Mouse (Mus musculus) left cerebral cortex, postnatal 14 days (tissue): Measurements from ENCODE around the gene Metap1d. TPM values are rescaled to one million over a fixed set of nuclear protein-coding genes. Genes with fewer than 3 reads are reported as not detected.

Experiments
- DNase-seq, 2 experiments: peaks; one replicate each; pipeline ENCODE4 v3.0.0; 2021 to 2022; ENCODE audit warnings: low spot score in 2 of 2, mixed read lengths in 1 of 2
- intact Hi-C: fragments of 180-260 bp; cut with DNase I; formaldehyde crosslinking; loops from one replicate; pipeline ENCODE4 v1.15.1; 2025
- total RNA-seq, 2 experiments: library from RNA; stranded (reverse); gene quantifications; 2 replicates each; pipeline ENCODE4 v1.2.3; 2021

Gene Metap1d
- total RNA-seq, 2 experiments from 2014 or later = 14.4 to 14.6 TPM

DNA sequence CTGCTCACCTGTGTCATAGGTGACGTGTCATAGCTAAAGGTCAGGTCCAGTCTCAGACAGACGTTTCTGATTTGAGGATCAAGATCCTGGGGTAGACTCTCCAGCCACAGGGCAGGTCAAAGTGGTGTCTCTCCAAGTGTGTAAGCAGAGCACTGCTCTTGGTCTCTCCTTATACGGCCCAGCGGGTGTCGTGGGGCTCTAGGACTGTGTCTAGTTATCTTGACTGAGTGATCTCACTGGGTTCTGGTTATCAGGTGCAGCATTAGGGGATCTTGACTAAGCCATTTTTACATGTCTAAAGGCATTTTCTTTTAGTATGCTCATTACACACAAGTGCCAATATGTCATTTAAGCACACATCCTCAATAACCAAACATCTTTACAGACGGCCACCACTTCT is 18.0 kb downstream of the Metap1d start:
- intact Hi-C loops = no loop called here
- DNase-seq = no peak

GRCm38 (mm10) chr2:71473830-71474229 is 20.8 kb downstream of the Metap1d start:
- intact Hi-C loops = no loop called here
- DNase-seq = no peak

GRCm38 (mm10) chr2:71474345-71474744 is 21.3 kb downstream of the Metap1d start:
- intact Hi-C loops = no loop called here
- no peak for DNase-seq

DNA sequence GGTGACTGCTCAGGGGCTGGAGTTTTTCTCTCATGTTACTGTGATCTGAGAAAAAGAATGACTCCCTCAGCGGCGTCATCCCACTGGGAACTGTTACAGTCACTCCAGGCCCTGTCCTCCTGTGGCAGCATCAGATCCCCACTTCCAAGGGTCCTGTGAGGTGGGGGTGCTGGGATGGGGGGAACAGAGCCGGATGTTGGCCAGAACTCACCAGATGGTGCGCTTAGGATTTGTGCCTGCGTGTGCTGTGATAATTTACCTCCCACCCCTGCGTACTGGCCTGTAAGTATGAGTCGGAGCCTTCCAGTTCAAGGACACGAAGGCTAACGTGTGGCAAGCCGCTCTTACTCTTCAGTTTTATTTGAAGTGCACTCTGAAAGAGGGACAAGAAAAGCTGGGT is 22.2 kb downstream of the Metap1d start:
- intact Hi-C loops = no loop called here
- DNase-seq = no peak

- intact Hi-C loops = no loop called here
- no peak for DNase-seq
Observed at GRCm38 (mm10) chr2:71475760-71476159, 22.7 kb downstream of the Metap1d start.

DNA sequence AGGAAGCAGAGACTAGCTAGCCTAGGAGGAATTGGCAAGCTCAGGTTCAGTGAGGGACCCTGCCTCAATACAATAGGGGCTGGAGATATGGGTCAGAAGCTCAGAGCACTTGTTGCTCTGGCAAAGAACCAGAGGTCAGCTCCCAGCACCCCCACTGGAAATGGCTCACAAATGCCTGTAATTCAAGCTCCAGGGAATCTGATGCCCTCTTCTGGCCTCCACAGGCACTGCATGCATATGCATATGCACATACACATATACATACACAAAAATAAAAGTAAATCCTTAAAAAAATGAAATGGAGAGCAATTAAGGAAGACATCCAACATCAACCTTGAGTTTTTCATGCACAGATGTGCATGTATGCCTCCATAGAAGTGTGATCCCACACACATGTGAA is 24.7 kb downstream of the Metap1d start:
- intact Hi-C loops = no loop called here
- DNase-seq = no peak

DNA sequence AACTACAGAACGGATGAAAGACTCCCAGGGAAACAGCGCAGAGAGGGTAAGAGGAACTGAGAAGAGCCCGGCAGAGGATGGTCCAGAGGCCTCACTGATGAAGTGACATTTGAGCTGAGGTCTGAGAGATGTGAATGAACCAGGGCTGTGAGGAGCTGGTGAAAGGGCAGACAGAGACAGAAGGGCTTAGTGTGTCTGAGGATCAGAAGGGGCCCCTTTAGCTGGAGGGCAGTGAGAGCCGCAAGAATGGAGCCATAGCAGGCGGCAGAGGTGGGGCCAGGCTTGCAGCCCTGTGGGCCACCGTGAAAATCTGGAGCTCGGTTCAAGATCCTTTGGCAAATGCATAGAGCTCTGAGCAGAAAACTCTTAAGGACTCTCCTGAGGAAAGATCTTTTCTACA is 26.8 kb downstream of the Metap1d start:
- intact Hi-C loops = no loop called here
- no peak for DNase-seq

GRCm38 (mm10) chr2:71481825-71482224 is 28.7 kb downstream of the Metap1d start:
- no peak for DNase-seq
- intact Hi-C loops = no loop called here

DNA sequence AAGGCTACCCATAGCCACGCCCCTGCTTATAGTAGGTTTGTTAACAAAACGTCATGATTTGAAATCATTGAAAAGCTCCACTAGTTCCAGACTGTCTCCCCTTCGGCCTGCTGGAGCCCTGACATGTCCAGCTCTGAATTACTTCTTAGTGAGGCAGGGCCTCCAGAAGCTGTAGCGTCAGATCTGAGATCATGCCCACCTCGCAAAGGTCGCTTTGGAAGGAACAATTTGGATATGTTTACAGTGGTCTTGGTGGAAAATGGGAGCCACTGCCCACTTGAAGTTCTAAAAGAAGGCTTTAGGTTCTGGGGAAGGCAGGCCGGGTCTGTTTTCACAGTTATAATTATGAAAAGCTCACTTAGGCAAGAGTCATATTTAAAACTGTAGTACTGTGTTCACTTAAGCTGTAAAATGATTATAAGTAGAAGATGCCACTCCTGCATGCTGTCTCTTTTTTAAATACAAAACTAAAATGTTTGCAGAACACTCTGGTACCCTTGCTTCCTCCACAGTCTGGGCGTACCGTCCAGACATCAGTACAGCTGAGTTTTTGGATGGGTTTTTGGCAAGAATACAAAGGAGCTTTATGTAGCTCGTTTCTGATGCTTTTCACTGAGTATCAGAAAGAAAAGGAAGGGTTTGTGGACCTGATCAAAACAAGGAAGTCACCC is 30.1 kb downstream of the Metap1d start:
- peak in 1 of 2 experiments; percentile 33 for DNase-seq
- intact Hi-C loops = no loop called here

GRCm38 (mm10) chr2:71483717-71484066 is 30.6 kb downstream of the Metap1d start:
- intact Hi-C loops = no loop called here
- DNase-seq = no peak

DNA sequence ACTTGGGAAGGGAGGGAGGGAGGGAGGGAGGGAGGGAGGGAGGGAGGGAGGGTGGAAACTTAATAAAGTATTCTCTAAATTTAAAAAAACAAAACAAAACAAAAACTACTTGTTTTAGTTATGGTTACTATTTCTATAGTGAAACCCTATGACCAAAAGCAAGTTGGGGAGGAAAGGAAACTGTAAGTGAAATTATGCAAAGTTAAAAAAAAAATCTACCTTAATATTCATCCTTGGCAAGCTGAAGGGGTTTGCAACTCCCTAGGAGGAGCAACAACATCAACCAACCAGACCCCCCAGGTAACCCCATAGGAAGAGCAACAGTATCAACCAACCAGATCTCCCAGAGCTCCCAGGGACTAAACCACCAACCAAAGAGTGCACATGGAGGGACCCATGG is 38.2 kb downstream of the Metap1d start:
- DNase-seq = no peak
- intact Hi-C loops = no loop called here

DNA sequence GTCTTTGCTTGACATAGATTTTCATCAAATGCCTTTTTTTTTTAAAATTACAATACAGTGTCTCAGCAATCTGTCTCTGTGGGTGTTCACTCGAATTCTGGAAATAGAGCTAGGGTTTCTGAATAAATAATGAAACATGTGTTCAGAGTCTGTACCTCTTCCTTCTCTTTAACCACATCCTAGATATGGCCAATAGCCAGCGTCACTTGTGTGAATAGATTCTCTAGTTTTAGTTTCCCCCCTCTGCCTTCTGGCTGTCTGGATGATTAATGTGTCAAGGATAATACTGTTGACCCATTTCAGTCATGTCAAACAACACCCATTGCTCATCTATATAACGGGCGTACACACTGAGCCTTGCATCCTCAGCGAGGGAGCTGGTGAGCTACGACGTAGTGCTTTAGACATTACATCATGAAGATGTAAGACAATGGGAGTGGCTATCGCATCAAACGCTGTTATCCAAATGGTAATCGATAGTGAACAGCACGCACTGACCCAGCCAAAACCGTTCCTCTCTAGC is 40.1 kb downstream of the Metap1d start:
- intact Hi-C loops = no loop called here
- no peak for DNase-seq

- intact Hi-C loops = no loop called here
- DNase-seq = peak; percentile 35 to 54
Observed at GRCm38 (mm10) chr2:71494503-71494902, 41.4 kb downstream of the Metap1d start.

DNA sequence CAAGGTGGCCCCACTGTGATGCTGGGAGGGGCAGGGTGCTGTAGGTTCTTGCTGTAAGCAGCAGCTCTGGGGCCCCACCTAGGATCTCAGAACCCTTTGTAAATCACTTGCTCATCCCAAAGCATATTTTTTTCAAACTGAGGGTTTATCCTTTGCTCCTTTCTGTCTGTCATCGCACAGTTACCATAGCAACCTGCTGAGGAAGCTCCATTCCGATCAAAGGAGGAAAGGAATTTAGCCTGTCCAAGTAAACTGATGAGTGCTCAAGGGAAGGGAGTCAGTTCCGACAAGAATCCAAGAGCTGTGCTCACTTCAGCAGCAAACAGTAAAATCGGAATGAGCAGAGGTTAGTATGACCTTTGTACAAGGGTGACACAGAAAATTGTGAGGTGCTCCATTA is 41.9 kb downstream of the Metap1d start:
- intact Hi-C loops = no loop called here
- no peak for DNase-seq

- intact Hi-C loops = no loop called here
- DNase-seq = no peak
Observed at GRCm38 (mm10) chr2:71497175-71497574, 44.1 kb downstream of the Metap1d start.

GRCm38 (mm10) chr2:71499276-71500230 is 46.5 kb downstream of the Metap1d start:
- no peak for DNase-seq
- intact Hi-C loops = no loop called here

- intact Hi-C loops = no loop called here
- DNase-seq = no peak
Observed at GRCm38 (mm10) chr2:71504852-71505251, 51.8 kb downstream of the Metap1d start.

DNA sequence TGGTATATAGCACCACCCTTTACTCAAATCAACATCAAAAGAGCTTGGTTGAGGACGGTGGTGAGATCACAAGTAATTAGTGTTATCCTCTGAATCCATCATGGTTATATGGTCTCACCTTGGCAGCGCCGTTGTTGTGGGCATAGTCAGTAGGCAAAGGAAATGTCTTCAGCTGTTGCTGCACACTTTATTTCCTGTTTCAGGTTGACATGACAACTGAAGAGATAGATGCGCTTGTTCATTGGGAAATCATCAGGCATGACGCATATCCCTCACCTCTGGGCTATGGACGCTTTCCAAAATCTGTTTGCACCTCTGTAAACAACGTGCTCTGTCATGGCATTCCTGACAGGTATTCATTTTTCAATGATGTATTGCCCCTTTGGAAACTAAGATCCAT is 58.1 kb downstream of the Metap1d start:
- DNase-seq = no peak
- intact Hi-C loops = no loop called here

- no peak for DNase-seq
Observed at GRCm38 (mm10) chr2:71512326-71512725, 59.2 kb downstream of the Metap1d start.

DNA sequence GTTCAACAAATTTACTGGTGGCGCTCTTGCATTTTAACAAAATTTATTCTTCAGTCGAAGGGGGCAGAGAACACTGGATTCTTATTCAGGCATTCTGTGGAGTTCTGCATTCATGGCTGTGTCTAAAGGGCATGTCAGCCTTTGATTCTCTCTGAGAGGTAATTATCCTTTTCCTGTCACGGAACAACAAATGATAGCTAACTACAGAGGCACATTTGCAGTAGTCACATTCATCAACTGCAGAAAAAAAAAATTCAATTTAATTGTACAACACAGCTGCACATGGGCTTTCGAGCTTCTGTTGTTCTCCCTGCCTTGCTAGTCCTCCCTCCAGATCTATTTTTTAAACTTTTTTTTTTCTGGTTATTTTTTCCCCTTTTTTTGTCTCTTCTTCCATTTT is 63.9 kb downstream of the Metap1d start:
- DNase-seq = no peak
- intact Hi-C loops = no loop called here

More at GRCm38 (mm10) chr2:71512326-71512725, 59.2 kb downstream of the Metap1d start:
- intact Hi-C loops = no loop called here
